Mouse (Mus musculus): Measurements from ENCODE around the gene Prg2. TPM values are rescaled to one million over a fixed set of nuclear protein-coding genes. Genes with fewer than 3 reads are reported as not detected.

Prg2 gene
- polyA plus RNA-seq, 1 experiment from 2014 or later: not detected

DNA sequence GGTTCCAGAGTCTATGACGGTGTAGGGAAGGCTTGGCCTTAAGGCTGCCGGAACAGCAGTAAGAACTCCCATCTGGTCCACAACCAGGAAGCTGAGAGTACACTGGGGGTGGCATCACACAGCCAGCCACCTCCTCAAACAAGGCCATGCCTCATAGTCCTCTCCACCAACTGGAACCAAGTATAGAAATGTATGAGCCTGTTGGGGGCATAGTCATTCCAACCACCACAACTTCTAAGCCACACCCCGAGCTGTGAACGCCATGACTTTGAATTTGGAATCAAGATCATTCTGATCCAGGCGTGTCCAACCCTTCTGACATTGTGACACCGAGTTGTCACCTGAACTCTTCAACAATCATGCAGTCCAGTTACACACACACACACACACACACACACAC lies 40.5 kb upstream of the Prg2 start:
- 96% methylated on average over 6 of the region's 6 CpGs for WGBS
- H3K9ac ChIP-seq (replicated peaks; ENCODE audit: low read depth, low read length): no peak overlapping the region
- H3K27ac ChIP-seq (ENCODE audit: low read depth, low read length): no peak overlapping the region
- no peaks in the 10 kb centered on the region for H3K27me3 ChIP-seq (ENCODE audit: control insufficient read depth, insufficient read depth, low read length)
- H3K4me2 ChIP-seq (ENCODE audit: low read depth, low read length): no peak overlapping the region
- no peaks in the 10 kb centered on the region for H3K36me3 ChIP-seq (ENCODE audit: control insufficient read depth, insufficient read depth, low read length)
- no peaks in the 10 kb centered on the region for H3K9me3 ChIP-seq (ENCODE audit: control insufficient read depth, low read length)
- no peak for ATAC-seq (ENCODE audit: low read depth)
- no peak overlapping the region for H3K4me3 ChIP-seq (ENCODE audit: low read depth, low read length)
- H3K4me1 ChIP-seq (ENCODE audit: control insufficient read depth, insufficient read depth, low read length): no peaks in the 10 kb centered on the region

- Histone ChIP-seq H3K9ac (replicated peaks; ENCODE audit: low read depth, low read length) (no peak overlapping the region), H3K4me3 (ENCODE audit: low read depth, low read length) (no peak overlapping the region), H3K27ac (ENCODE audit: low read depth, low read length) (no peak overlapping the region), H3K9me3 (ENCODE audit: control insufficient read depth, low read length) (no peaks in the 10 kb centered on the region), H3K4me2 (ENCODE audit: low read depth, low read length) (no peak overlapping the region), H3K27me3 (ENCODE audit: control insufficient read depth, insufficient read depth, low read length) (no peaks in the 10 kb centered on the region), H3K4me1 (ENCODE audit: control insufficient read depth, insufficient read depth, low read length) (no peaks in the 10 kb centered on the region), H3K36me3 (ENCODE audit: control insufficient read depth, insufficient read depth, low read length) (no peaks in the 10 kb centered on the region)
- ATAC-seq (ENCODE audit: low read depth): no peak
- WGBS: 86% methylated on average over 2 of the region's 2 CpGs
These were observed 38.9 kb upstream of the Prg2 start for GRCm38 (mm10) chr2:84941332-84941731.

GRCm38 (mm10) chr2:84941795-84942194 lies 38.5 kb upstream of the Prg2 start:
- Histone ChIP-seq H3K9me3 (ENCODE audit: control insufficient read depth, low read length) (no peaks in the 10 kb centered on the region), H3K4me2 (ENCODE audit: low read depth, low read length) (no peak overlapping the region), H3K4me1 (ENCODE audit: control insufficient read depth, insufficient read depth, low read length) (no peaks in the 10 kb centered on the region), H3K4me3 (ENCODE audit: low read depth, low read length) (no peak overlapping the region), H3K9ac (replicated peaks; ENCODE audit: low read depth, low read length) (no peak overlapping the region), H3K27ac (ENCODE audit: low read depth, low read length) (no peak overlapping the region), H3K27me3 (ENCODE audit: control insufficient read depth, insufficient read depth, low read length) (no peaks in the 10 kb centered on the region), H3K36me3 (ENCODE audit: control insufficient read depth, insufficient read depth, low read length) (no peaks in the 10 kb centered on the region)
- no peak for ATAC-seq (ENCODE audit: low read depth)
- 93% methylated on average over 4 of the region's 4 CpGs for WGBS

GRCm38 (mm10) chr2:84947154-84947771 lies 33.0 kb upstream of the Prg2 start:
- H3K4me1 ChIP-seq (ENCODE audit: control insufficient read depth, insufficient read depth, low read length): no peaks in the 10 kb centered on the region
- H3K4me3 ChIP-seq (ENCODE audit: low read depth, low read length): no peak overlapping the region
- no peak for ATAC-seq (ENCODE audit: low read depth)
- no peak overlapping the region for H3K27ac ChIP-seq (ENCODE audit: low read depth, low read length)
- no peak overlapping the region for H3K9ac ChIP-seq (replicated peaks; ENCODE audit: low read depth, low read length)
- no peaks in the 10 kb centered on the region for H3K36me3 ChIP-seq (ENCODE audit: control insufficient read depth, insufficient read depth, low read length)
- H3K4me2 ChIP-seq (ENCODE audit: low read depth, low read length): no peak overlapping the region
- no peaks in the 10 kb centered on the region for H3K27me3 ChIP-seq (ENCODE audit: control insufficient read depth, insufficient read depth, low read length)
- no peaks in the 10 kb centered on the region for H3K9me3 ChIP-seq (ENCODE audit: control insufficient read depth, low read length)
- 88% methylated on average over 3 of the region's 3 CpGs for WGBS

GRCm38 (mm10) chr2:84948252-84948651 lies 32.0 kb upstream of the Prg2 start:
- Histone ChIP-seq H3K4me3 (ENCODE audit: low read depth, low read length) (no peak overlapping the region), H3K4me1 (ENCODE audit: control insufficient read depth, insufficient read depth, low read length) (no peaks in the 10 kb centered on the region), H3K27ac (ENCODE audit: low read depth, low read length) (no peak overlapping the region), H3K36me3 (ENCODE audit: control insufficient read depth, insufficient read depth, low read length) (no peaks in the 10 kb centered on the region), H3K9ac (replicated peaks; ENCODE audit: low read depth, low read length) (no peak overlapping the region), H3K27me3 (ENCODE audit: control insufficient read depth, insufficient read depth, low read length) (no peaks in the 10 kb centered on the region), H3K4me2 (ENCODE audit: low read depth, low read length) (no peak overlapping the region), H3K9me3 (ENCODE audit: control insufficient read depth, low read length) (no peaks in the 10 kb centered on the region)
- WGBS: 94% methylated on average over 7 of the region's 7 CpGs
- ATAC-seq (ENCODE audit: low read depth): no peak

DNA sequence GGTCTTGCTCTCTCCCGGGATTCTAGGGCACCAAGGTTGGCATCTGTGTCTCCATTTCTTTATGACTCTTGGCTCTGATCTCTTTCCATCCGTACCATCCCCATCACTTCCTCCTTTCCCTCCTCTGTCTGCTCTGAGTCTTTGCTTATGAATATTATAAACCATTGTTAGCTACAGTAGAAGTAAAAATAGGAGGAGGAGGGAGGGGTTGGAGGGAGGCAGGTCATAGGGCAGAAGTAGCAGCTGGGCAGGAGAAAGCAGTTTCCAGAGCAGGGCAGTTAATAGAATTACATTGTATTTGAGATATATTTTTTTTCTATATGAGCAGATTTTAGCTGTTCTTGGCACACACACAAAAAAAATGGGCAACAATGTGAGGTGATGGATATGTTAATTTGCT lies 31.5 kb upstream of the Prg2 start:
- ATAC-seq (ENCODE audit: low read depth): no peak
- Histone ChIP-seq H3K27me3 (ENCODE audit: control insufficient read depth, insufficient read depth, low read length) (no peaks in the 10 kb centered on the region), H3K27ac (ENCODE audit: low read depth, low read length) (no peak overlapping the region), H3K9me3 (ENCODE audit: control insufficient read depth, low read length) (no peaks in the 10 kb centered on the region), H3K36me3 (ENCODE audit: control insufficient read depth, insufficient read depth, low read length) (no peaks in the 10 kb centered on the region), H3K4me2 (ENCODE audit: low read depth, low read length) (no peak overlapping the region), H3K4me3 (ENCODE audit: low read depth, low read length) (no peak overlapping the region), H3K4me1 (ENCODE audit: control insufficient read depth, insufficient read depth, low read length) (no peaks in the 10 kb centered on the region), H3K9ac (replicated peaks; ENCODE audit: low read depth, low read length) (no peak overlapping the region)
- 84% methylated on average over 2 of the region's 2 CpGs for WGBS

- Histone ChIP-seq H3K27ac (ENCODE audit: low read depth, low read length) (no peak overlapping the region), H3K4me1 (ENCODE audit: control insufficient read depth, insufficient read depth, low read length) (no peaks in the 10 kb centered on the region), H3K36me3 (ENCODE audit: control insufficient read depth, insufficient read depth, low read length) (no peaks in the 10 kb centered on the region), H3K4me3 (ENCODE audit: low read depth, low read length) (no peak overlapping the region), H3K27me3 (ENCODE audit: control insufficient read depth, insufficient read depth, low read length) (no peaks in the 10 kb centered on the region), H3K4me2 (ENCODE audit: low read depth, low read length) (no peak overlapping the region), H3K9me3 (ENCODE audit: control insufficient read depth, low read length) (no peaks in the 10 kb centered on the region), H3K9ac (replicated peaks; ENCODE audit: low read depth, low read length) (no peak overlapping the region)
- 92% methylated on average over 8 of the region's 8 CpGs for WGBS
- ATAC-seq (ENCODE audit: low read depth): no peak
These were observed 29.2 kb upstream of the Prg2 start for GRCm38 (mm10) chr2:84951027-84951426.

GRCm38 (mm10) chr2:84952251-84952650 lies 28.0 kb upstream of the Prg2 start:
- Histone ChIP-seq H3K36me3 (ENCODE audit: control insufficient read depth, insufficient read depth, low read length) (no peaks in the 10 kb centered on the region), H3K9ac (replicated peaks; ENCODE audit: low read depth, low read length) (no peak overlapping the region), H3K4me2 (ENCODE audit: low read depth, low read length) (no peak overlapping the region), H3K4me1 (ENCODE audit: control insufficient read depth, insufficient read depth, low read length) (no peaks in the 10 kb centered on the region), H3K27me3 (ENCODE audit: control insufficient read depth, insufficient read depth, low read length) (no peaks in the 10 kb centered on the region), H3K4me3 (ENCODE audit: low read depth, low read length) (no peak overlapping the region), H3K27ac (ENCODE audit: low read depth, low read length) (no peak overlapping the region), H3K9me3 (ENCODE audit: control insufficient read depth, low read length) (no peaks in the 10 kb centered on the region)
- ATAC-seq (ENCODE audit: low read depth): no peak
- 92% methylated on average over 1 of the region's 1 CpGs for WGBS

GRCm38 (mm10) chr2:84952693-84953092 lies 27.6 kb upstream of the Prg2 start:
- 77% methylated on average over 4 of the region's 4 CpGs for WGBS
- Histone ChIP-seq H3K36me3 (ENCODE audit: control insufficient read depth, insufficient read depth, low read length) (no peaks in the 10 kb centered on the region), H3K4me2 (ENCODE audit: low read depth, low read length) (no peak overlapping the region), H3K4me1 (ENCODE audit: control insufficient read depth, insufficient read depth, low read length) (no peaks in the 10 kb centered on the region), H3K4me3 (ENCODE audit: low read depth, low read length) (no peak overlapping the region), H3K27me3 (ENCODE audit: control insufficient read depth, insufficient read depth, low read length) (no peaks in the 10 kb centered on the region), H3K9me3 (ENCODE audit: control insufficient read depth, low read length) (no peaks in the 10 kb centered on the region), H3K9ac (replicated peaks; ENCODE audit: low read depth, low read length) (no peak overlapping the region), H3K27ac (ENCODE audit: low read depth, low read length) (no peak overlapping the region)
- ATAC-seq (ENCODE audit: low read depth): no peak
